Mouse (Mus musculus): ENCODE data around the gene Arsg. TPM values are rescaled to one million over a fixed set of nuclear protein-coding genes. Genes with fewer than 3 reads are reported as not detected.

The Arsg gene
- total and polyA plus RNA-seq, 2 experiments from 2014 or later, result 4.3 TPM

GRCm38 (mm10) chr11:109434233-109434798 is 38.9 kb upstream of the Arsg start:
- Histone ChIP-seq H3K9me3 (replicated peaks; ENCODE audit: control insufficient read depth, low read length) (no peaks in the 10 kb centered on the region), H3K4me1 (ENCODE audit: control insufficient read depth, insufficient read depth) (0 out of 2 replicates have a peak, but pooled peaks cover under 1% of the 10 kb centered on the region), H3K4me3 (ENCODE audit: low read depth, low read length) (no peak overlapping the region), H3K27ac (ENCODE audit: low read depth) (no peak overlapping the region), H3K9ac (replicated peaks; ENCODE audit: low read depth, low read length) (no peak overlapping the region), H3K36me3 (replicated peaks; ENCODE audit: control insufficient read depth, insufficient read depth, low read length) (peaks cover 50% of the 10 kb centered on the region), H3K27me3 (ENCODE audit: control insufficient read depth, insufficient read depth, low read length) (no peaks in the 10 kb centered on the region), H3K4me2 (ENCODE audit: low read depth, low read length) (no peak overlapping the region)
- DNase-seq (ENCODE audit: low spot score) (no peak), ATAC-seq (ENCODE audit: insufficient read depth, low read depth) (no peak)
- no peak for TF ChIP-seq CTCF (IDR thresholded peaks at IDR 0.05; ENCODE audit: low read depth)
- no peak for TF ChIP-seq EP300 (IDR thresholded peaks at IDR 0.05; ENCODE audit: low read depth)
- 89% methylated on average over 16 of the region's 16 CpGs for WGBS

GRCm38 (mm10) chr11:109436889-109437288 is 36.3 kb upstream of the Arsg start:
- no peak for DNase-seq (ENCODE audit: low spot score)
- Histone ChIP-seq H3K4me3 (ENCODE audit: low read depth, low read length) (no peak overlapping the region), H3K4me2 (ENCODE audit: low read depth, low read length) (no peak overlapping the region), H3K9ac (replicated peaks; ENCODE audit: low read depth, low read length) (no peak overlapping the region), H3K27me3 (ENCODE audit: control insufficient read depth, insufficient read depth, low read length) (no peaks in the 10 kb centered on the region), H3K36me3 (replicated peaks; ENCODE audit: control insufficient read depth, insufficient read depth, low read length) (peaks cover 35% of the 10 kb centered on the region), H3K27ac (ENCODE audit: low read depth) (no peak overlapping the region), H3K9me3 (replicated peaks; ENCODE audit: control insufficient read depth, low read length) (no peaks in the 10 kb centered on the region), H3K4me1 (ENCODE audit: control insufficient read depth, insufficient read depth) (0 out of 2 replicates have a peak, but pooled peaks cover 4% of the 10 kb centered on the region)
- 57% methylated on average over 8 of the region's 8 CpGs for WGBS
- no peak for ATAC-seq (ENCODE audit: insufficient read depth, low read depth)
- TF ChIP-seq CTCF (IDR thresholded peaks at IDR 0.05; ENCODE audit: low read depth) (no peak), EP300 (IDR thresholded peaks at IDR 0.05; ENCODE audit: low read depth) (no peak)

GRCm38 (mm10) chr11:109439209-109439608 is 34.0 kb upstream of the Arsg start:
- ATAC-seq (ENCODE audit: insufficient read depth, low read depth) (peak; percentile 27; the same call in 1 of the 2 replicates), DNase-seq (ENCODE audit: low spot score) (no peak)
- Histone ChIP-seq H3K9ac (replicated peaks; ENCODE audit: low read depth, low read length) (peak overlapping the region; percentile 51; the same call in 1 of the 2 replicates), H3K27me3 (ENCODE audit: control insufficient read depth, insufficient read depth, low read length) (no peaks in the 10 kb centered on the region), H3K4me3 (ENCODE audit: low read depth, low read length) (peak overlapping the region; percentile 56), H3K9me3 (replicated peaks; ENCODE audit: control insufficient read depth, low read length) (no peaks in the 10 kb centered on the region), H3K4me2 (ENCODE audit: low read depth, low read length) (peak overlapping the region; percentile 79), H3K36me3 (replicated peaks; ENCODE audit: control insufficient read depth, insufficient read depth, low read length) (peaks cover 35% of the 10 kb centered on the region), H3K4me1 (ENCODE audit: control insufficient read depth, insufficient read depth) (0 out of 2 replicates have a peak, but pooled peaks cover 4% of the 10 kb centered on the region), H3K27ac (ENCODE audit: low read depth) (peak overlapping the region; percentile 12)
- 8% methylated on average over 5 of the region's 5 CpGs for WGBS
- TF ChIP-seq EP300 (IDR thresholded peaks at IDR 0.05; ENCODE audit: low read depth), result no peak
- no peak for TF ChIP-seq CTCF (IDR thresholded peaks at IDR 0.05; ENCODE audit: low read depth)

GRCm38 (mm10) chr11:109439829-109440340 is 33.3 kb upstream of the Arsg start:
- WGBS, result under 1% methylated on average over 32 of the region's 32 CpGs
- Histone ChIP-seq H3K36me3 (replicated peaks; ENCODE audit: control insufficient read depth, insufficient read depth, low read length) (peaks cover 30% of the 10 kb centered on the region), H3K4me2 (ENCODE audit: low read depth, low read length) (peak overlapping the region; percentile 79), H3K4me1 (ENCODE audit: control insufficient read depth, insufficient read depth) (0 out of 2 replicates have a peak, but pooled peaks cover 4% of the 10 kb centered on the region), H3K4me3 (ENCODE audit: low read depth, low read length) (peak overlapping the region; percentile 56), H3K27ac (ENCODE audit: low read depth) (peak overlapping the region; percentile 12), H3K27me3 (ENCODE audit: control insufficient read depth, insufficient read depth, low read length) (no peaks in the 10 kb centered on the region), H3K9ac (replicated peaks; ENCODE audit: low read depth, low read length) (peak overlapping the region; percentile 51), H3K9me3 (replicated peaks; ENCODE audit: control insufficient read depth, low read length) (no peaks in the 10 kb centered on the region)
- peak; percentile 86 for ATAC-seq (ENCODE audit: insufficient read depth, low read depth)
- TF ChIP-seq CTCF (IDR thresholded peaks at IDR 0.05; ENCODE audit: low read depth), result no peak
- 0 out of 2 replicates have a peak, but pooled peaks have one; percentile 48 for TF ChIP-seq EP300 (IDR thresholded peaks at IDR 0.05; ENCODE audit: low read depth)
- peak; percentile 86 for DNase-seq (ENCODE audit: low spot score)

- ATAC-seq (ENCODE audit: insufficient read depth, low read depth), result no peak
- TF ChIP-seq CTCF (IDR thresholded peaks at IDR 0.05; ENCODE audit: low read depth) (no peak), EP300 (IDR thresholded peaks at IDR 0.05; ENCODE audit: low read depth) (no peak)
- DNase-seq (ENCODE audit: low spot score), result no peak
- Histone ChIP-seq H3K9me3 (replicated peaks; ENCODE audit: control insufficient read depth, low read length) (no peaks in the 10 kb centered on the region), H3K27ac (ENCODE audit: low read depth) (no peak overlapping the region), H3K4me2 (ENCODE audit: low read depth, low read length) (peak overlapping the region; percentile 79), H3K27me3 (ENCODE audit: control insufficient read depth, insufficient read depth, low read length) (no peaks in the 10 kb centered on the region), H3K4me3 (ENCODE audit: low read depth, low read length) (peak overlapping the region; percentile 56), H3K9ac (replicated peaks; ENCODE audit: low read depth, low read length) (no peak overlapping the region), H3K36me3 (replicated peaks; ENCODE audit: control insufficient read depth, insufficient read depth, low read length) (peaks cover 23% of the 10 kb centered on the region), H3K4me1 (ENCODE audit: control insufficient read depth, insufficient read depth) (0 out of 2 replicates have a peak, but pooled peaks cover 4% of the 10 kb centered on the region)
- 52% methylated on average over 4 of the region's 4 CpGs for WGBS
Measured at GRCm38 (mm10) chr11:109440641-109441040, 32.5 kb upstream of the Arsg start.
